Mouse (Mus musculus): ENCODE measurements around the gene Slc16a7. TPM values are rescaled to one million over a fixed set of nuclear protein-coding genes. Genes with fewer than 3 reads are reported as not detected.

The Slc16a7 gene
- total RNA-seq (2015), result 14.4 and 23.3 TPM in 2 replicates
- 15.8 and 21.4 TPM in 2 replicates for total RNA-seq (2017)

DNA sequence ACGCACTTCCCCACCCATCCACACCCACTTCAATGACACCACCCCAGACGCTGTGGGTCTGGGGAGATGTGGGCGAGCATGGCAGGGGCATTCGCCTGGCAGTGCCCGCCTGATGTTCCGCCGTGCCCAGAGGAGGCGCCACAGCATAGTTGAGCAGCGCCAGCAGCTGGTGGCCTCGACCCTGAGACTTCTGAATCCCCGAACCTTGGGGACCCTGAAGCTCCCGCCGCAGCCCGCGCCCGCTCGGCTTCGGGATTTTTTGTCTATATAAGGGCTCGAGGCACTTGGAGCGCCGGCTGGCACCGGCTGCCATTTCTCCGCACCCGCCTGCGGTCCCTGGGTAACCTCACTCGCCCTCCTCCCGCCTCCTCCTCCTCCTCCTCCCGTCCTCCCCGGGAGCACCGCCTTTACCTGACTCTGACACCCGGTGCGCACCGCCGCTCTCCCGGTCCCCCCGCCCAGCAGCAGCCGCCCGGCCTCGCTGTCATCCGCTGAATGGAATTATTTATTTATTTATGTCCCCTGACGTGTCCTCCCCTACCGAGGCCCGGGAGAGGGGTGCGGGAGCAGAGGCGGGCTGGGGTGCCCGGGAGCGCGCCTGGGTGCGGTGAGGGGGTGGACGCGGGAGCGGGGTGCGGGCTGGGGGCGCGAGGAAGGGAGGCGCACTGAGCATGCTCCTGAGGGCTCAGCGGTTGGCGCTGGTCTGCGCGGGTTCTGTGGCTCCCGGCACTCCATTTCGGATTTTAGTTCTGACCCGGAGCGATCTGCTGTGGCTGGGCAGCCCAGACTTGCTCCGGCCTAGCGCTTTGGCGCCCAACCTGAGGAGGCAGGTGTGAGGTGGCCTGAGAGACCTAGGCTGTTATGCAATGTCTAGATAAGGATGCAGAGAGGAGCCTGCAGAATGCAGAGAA is at the start of gene Slc16a7:
Slc16a7 (minus strand) TSS at position 590 of the 911 bp plus-strand sequence.
- peak; percentile 59 for ATAC-seq (replicated peaks; ENCODE audit: poor library complexity)

DNA sequence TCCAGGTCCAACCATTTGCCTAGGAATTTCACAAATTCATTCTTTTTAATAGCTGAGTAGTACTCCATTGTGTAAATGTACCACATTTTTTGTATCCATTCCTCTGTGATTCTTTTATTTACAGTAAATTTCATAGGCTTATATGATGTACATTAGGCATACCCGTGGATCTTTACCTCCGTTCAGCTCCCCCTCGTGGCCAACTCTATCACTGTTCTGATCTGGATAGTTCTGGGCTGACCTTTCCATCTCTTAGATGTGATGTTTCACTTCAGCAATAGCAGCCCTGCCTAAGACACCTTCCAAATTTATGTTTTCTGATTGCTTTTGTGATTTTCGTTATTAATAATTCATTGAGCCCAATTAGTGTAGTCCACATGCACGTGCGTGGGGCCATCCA is 29.5 kb upstream of the Slc16a7 start:
- peak; percentile 78 for ATAC-seq (replicated peaks; ENCODE audit: poor library complexity)

DNA sequence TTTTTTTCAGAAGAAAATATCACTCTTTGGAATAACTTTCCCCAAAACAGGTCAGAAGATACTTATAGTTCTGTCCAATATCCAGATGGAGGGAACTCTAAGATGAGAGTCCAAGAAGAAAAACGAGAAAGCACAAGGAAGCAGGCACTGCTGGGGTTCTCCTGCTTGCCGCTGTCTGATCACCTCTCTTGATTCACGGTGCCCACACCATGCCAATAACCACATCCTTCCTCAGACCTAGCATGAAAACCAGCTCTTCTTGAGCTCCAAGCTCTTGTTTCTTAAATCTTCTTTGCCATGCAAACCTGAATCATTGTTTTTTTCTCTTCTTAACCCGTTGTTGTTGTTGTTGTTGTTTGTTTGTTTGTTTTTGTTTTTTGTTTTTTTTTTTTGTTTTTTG is 10.5 kb upstream of the Slc16a7 start:
- ATAC-seq (replicated peaks; ENCODE audit: poor library complexity), result peak; percentile 73

DNA sequence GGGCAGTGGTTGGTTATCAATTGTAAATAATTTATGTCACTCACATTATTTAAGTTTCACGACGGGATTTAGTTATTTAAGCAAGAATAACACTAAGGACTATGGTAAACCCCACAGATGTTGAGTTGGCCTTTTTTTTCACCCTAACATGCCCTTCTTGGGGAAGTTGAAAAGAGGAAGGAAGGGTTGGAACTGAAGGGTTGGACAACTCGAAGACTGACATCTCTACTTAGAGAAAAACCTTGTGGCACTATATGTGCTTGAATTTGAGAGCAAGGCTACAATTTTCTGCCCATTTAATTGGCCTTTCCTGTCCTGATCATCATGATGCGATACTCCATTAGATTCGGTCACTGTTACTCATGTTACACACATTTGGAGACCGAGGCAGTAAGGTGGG is 746 bp upstream of the Slc16a7 start:
- peak; percentile 40 for ATAC-seq (replicated peaks; ENCODE audit: poor library complexity)

DNA sequence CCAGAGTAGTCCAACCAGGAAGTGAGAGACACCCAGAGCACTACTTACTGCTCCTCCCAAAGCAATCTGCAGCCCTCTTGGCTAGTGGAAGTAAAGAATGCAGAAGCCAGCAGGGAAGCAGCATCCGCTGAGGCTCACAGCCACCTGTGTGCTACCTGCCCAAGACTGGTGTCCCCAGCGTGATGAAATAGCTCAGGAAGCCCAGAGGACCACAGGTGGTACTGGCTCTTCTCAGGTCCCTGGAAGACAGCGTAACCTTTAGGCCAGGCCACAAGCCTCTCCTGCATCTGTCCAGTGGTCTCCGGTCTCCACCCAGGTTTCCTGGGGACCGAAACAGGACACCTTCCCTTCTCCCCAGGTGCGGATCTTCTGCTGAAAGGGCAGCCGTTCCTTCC is 787 bp downstream of the Slc16a7 start:
- peak; percentile 35 for ATAC-seq (replicated peaks; ENCODE audit: poor library complexity)

DNA sequence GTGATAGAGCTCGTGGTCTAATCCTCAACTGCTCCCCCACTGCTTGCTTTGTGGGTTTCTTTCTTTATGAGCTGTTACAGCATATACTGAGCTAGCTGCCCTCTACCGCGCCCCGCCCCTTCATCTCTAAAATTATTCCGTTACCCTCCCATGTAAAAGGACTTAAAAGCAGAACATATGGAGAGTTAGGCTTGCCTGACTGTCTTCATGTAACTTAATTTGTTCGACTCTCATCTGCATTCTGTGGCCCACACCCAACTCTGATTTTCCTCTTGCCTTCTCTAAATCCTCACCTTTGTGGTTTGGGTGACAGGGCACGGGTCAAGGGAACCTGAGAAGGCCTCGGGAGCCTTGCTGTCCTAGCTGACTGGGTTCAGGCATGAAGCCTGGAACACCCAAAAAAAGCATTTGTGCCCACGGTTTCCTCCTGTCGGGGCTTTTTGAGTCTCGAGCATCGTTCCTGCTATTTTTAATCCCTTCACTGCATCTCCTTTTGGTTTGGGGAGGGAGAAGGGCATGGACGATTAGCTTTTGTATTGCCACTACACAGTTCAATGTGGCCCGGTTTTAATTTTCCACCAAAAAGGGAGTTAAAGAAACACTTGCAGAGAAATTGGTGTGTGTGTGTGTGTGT is 1.4 kb downstream of the Slc16a7 start:
- peak; percentile 40 for ATAC-seq (replicated peaks; ENCODE audit: poor library complexity)

DNA sequence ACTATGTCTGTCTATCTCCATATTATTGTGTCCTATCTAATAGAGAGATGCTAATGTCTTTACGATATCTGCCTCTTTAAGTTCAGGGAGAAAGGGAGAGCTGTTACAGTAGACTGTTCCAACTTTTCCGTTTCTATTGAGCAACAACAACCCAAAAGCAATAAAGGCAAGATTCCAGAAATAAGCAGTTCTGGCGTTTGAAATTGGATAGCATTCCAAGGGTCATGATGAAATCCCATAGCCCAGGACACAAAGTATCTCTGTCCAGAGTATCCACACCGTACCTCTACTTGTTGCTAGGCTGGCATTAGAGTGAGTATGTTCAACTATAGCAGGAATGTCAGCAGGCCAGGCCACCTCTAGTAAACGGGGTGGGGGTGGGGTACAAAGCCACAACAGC is 13.7 kb downstream of the Slc16a7 start:
- ATAC-seq (replicated peaks; ENCODE audit: poor library complexity), result no peak

DNA sequence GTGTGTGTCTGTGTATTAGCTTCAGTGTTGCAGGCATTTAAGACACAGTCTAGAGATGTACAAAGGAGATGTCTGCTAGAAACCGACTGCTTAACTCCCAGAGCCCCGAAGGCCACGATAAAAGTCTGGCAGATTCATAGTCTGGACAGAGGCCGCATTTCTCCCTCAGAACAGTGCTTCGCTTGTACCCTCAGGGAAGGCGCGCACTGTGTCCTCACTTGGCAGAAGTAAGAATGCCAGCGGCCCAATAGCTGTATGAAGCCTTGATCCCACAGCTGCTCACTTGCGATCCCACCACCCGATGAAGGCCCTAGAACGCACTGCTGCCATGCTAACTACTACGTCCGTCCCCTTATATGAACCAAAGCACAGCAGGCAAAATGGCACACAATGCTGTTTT is 16.6 kb downstream of the Slc16a7 start:
- no peak for ATAC-seq (replicated peaks; ENCODE audit: poor library complexity)

DNA sequence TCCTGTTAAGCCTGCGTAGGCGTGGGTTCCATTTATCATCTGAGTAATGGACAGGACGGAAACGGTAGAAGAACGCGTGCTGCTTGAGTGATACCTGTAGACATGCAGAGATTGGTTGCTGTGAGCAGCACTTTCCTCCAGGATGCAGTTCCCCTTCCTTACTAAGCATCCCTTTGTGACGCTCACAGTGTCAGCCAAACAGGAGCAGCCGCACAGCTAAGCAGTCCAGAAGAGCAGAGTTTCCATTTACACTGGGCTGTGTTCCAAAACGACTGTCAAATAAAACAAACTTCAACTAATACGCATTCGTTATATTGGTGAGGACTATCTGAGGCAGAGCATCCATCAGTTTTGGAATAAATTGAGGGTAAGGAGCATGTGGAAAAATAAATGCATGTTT is 17.8 kb downstream of the Slc16a7 start:
- no peak for ATAC-seq (replicated peaks; ENCODE audit: poor library complexity)

DNA sequence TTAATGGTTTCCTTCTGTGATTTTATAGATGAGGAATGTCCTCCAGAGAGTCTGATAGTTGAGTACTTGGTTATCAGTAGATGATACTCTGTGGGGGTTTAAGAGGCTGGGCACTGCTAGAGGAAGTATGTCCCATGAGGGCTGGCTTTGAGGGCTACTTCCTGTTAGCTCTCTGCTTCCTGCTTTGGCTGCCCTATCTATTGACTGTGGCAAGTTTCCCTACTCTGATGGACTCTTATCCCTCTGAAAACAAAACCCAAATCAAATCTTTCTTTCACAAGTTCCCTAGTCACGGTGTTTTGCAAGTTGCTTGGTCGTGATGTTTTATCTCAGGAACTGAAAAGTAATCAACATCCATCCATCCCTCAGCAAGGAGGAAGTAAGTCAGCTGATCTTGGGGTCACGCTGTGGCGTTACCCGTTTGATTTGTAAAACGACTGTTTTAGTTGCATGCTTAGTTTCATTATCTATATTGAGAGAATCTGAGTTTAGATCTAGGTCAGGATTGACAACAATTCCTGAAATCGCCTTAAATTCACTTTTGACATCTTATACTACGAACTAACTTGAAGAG is 19.1 kb downstream of the Slc16a7 start:
- ATAC-seq (replicated peaks; ENCODE audit: poor library complexity), result peak; percentile 97

DNA sequence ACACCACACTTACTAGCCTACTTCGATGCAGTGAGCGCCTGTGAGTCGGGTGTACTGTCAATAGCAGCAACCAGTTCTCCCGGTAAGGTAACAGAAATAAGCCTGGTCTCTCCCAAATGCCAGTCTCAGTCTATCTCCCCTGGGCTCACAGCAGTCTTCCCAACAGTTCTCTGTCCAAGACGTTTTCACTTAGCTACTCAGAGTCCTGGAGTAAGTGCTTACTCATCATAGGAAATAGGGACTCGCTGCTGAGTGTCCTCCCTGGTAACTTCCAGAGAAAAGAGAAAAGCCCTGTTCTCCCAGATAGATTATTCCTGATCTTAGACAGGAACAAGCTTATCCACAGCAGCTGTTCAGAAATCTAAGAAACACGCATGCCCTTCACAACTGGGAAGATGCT is 30.8 kb downstream of the Slc16a7 start:
- ATAC-seq (replicated peaks; ENCODE audit: poor library complexity), result no peak

DNA sequence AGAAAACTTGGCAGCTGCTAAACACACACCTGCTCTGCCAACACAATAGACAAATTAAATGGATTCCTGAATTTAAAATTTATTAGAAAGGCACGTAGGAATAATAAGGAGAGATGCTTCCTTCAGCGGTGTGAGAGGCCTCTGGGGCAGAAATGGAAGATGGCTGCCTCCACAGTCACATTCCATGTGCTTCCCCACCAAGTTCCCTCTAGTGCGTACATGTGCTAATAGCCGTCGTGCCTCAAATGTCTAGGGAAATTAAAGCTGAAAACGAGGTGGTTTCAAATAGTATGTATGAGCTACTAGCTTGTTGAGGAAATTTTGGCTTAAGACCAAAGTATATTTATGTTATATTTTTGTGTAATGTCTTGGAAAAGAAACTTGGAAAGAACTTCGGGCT is 36.5 kb downstream of the Slc16a7 start:
- ATAC-seq (replicated peaks; ENCODE audit: poor library complexity), result no peak

DNA sequence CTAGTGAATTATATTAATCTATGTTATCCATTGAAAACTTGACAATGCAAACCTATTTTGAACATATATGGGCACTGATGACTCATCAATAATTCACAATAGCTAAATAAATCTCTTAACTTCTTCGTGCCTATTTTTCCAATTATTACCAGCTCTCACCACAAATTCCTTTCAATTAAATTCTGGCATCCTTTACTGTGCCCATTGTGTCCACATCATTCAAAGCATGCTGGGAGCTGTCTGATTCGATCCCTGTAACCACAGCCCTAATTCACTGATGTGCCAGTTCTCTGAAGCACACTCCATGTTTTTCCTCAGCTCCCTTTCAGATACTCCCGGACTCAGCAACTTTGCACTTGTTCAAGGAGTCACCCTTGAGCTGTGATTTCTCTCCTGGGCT is 41.1 kb downstream of the Slc16a7 start:
- ATAC-seq (replicated peaks; ENCODE audit: poor library complexity), result no peak

DNA sequence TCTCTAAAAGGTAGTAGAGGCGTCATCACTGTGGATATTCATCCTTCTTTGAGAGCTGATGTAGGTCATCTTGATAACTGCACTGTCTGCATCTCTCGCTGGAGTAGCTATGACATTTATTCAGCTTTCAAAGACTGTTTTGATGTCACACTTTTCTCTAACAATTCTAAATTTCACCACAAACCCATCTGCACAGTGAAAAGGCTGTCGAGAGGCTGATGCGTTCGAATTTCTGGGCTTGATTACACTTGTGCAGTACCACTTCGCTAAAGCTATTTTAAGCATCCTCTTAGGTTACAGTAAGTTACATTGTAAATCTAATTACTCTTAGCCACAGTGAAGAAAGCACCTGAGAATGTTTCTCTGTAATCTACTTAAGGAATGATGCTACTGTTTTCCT is 42.1 kb downstream of the Slc16a7 start:
- ATAC-seq (replicated peaks; ENCODE audit: poor library complexity), result no peak

DNA sequence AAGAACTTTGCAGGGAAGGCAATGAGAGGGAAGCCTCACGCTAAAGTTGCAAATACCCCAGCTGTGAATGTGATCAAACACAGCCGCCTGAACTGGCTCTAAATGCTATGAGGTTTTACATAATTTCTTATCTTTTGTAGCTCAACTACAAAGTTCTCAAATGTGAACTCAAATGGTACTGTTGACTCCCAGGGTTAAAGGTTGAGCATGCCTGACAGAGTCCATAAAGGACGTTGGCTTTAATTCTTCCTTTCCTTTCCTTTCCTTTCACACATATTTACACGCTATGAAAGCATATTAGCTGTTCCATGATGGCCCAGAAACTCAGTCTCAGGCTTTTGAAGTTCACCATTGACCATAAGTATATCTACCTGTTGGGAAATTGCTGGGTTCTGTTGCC is 42.9 kb downstream of the Slc16a7 start:
- ATAC-seq (replicated peaks; ENCODE audit: poor library complexity), result no peak

DNA sequence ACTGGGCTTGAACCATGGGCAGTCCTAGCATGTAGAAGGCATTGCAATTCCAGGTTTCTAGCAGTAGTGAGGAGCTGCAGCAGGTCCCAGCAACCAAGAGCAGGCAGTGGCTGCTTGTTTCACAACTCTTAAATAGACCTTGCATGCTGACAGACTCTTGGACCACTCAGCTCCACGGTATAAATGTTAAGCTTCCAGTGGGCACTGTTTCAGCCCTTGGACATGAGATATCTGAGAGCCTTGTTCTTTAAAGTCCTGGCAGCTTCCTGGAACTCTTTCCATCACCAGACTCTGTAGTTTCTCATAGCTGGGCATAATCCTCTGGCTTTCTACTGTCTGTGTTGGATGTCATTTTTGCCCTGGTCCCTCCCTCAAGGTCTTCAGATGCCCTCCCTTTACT is 43.7 kb downstream of the Slc16a7 start:
- no peak for ATAC-seq (replicated peaks; ENCODE audit: poor library complexity)

DNA sequence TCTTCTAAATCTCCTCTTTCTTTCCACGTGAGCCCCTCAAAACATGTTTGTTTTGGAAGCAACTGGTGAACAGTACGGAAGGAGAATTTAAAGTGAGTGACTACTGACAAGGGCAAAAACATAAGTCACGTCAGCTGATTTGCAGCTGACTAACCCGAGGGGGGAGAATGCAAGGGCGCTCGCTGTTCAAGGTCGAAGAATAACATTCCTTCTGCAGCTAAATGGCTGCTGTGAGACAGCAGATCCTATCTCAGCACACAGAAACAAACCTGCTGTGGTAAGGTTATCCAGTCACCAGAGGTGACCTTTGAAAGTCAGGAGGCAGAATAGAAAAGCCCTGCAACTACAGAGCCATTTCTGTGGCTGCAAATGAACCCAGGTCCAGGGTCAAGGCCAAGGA is 47.1 kb downstream of the Slc16a7 start:
- no peak for ATAC-seq (replicated peaks; ENCODE audit: poor library complexity)

DNA sequence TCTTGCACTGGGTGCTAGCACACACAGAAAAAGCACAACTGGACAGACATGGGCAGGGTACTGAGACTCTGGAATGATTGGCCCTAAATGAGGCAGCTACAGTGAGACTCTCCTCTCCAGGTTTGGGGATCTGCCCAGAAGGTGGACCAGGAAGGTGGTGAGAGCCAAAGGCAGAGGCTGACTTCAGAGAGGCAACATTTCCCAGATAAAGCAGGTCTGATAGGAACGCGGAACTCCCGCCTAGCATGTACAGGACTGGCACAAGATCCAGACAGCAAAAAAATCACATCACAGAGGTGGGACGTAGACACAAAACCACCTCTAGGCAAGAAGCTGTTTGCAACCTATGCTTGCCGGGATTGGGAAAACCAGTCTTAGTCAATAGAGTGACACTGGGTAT is 55.5 kb downstream of the Slc16a7 start:
- ATAC-seq (replicated peaks; ENCODE audit: poor library complexity), result no peak

DNA sequence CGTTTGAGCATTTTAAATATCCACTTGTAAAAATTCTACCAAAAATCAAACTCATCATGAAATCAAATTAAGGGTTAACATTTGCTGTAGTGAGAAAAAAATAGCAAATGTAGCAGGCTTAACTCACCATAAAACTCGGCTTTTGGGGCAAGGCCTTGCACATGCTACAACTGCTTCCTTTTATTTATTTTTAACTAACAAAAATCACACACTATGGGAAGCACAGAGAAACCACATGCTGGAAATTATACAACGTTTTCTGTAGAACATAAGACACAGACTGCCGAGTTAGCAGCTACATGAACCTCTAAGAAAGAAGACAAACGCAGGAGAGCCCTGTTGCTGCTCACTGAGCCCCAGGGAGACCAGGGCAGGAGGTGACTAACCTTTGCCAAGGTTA is 57.9 kb downstream of the Slc16a7 start:
- ATAC-seq (replicated peaks; ENCODE audit: poor library complexity), result peak; percentile 34; the same call in 1 of the 2 replicates

DNA sequence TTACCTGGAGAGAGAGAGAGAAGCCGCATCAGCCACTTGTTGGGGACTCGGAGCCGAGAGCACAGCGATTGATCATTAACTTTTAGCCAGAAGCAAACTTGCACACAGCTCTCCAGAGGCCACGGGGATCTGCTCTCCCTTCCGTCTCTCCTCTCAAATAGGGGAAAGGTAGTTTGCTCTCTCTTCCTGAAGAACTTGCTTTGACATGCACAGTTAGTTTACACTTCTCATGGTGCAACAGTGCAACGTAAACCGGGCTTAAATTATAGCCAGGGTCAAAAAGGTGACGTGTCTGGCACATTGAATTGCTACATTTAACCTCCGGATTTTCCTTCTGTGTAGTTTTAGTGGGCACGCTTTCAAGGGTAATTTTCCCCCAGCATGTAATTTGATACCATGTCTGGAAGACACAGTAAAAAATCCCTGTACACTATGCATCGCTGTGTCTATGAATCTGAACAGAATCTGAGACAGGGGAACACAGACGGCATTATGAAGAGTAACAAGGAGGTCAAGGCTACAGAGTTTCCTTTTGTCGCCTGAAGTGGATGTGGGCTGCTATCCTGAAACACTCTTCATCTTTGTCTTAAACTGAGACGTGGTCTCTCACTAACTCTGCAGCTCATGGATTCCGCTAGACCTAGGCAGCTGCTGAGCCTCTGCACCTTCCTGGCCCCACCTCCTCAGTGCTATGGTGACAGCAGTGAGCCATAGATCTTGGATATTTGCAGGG is 60.8 kb downstream of the Slc16a7 start:
- ATAC-seq (replicated peaks; ENCODE audit: poor library complexity), result no peak

DNA sequence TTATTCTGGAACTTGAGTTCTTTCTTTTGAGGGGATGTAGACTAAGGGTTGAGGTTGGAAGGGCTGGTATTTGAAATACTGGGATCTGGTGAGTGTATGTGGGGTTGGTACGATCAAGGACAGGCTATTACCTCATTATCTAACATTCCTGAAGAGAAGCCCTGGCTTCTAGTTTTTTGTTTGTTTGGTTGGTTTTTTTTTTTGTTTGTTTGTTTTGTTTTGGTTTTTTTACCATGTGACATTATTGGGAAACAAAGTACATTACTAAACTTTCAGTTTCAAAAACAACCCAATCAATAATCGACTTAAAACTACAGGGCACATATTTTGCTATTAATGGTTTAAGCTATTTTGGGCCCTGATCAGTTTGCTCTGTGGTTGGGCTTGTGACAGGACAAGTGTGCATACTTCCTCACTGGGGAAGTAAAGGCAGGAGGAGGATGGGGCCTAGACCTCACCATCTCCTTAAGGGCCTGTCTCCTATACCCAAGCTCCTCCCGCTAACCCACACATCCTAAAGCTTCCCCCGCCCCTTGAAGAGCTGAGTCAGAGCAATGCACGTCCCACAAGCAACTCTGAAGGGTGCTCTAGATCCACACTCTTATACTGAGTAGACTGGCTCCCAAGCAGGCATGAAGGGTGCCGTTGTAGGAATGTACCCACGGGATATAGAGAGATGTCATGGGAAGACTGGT is 64.2 kb downstream of the Slc16a7 start:
- peak; percentile 50 for ATAC-seq (replicated peaks; ENCODE audit: poor library complexity)

Data from megakaryocyte progenitor cell, adult 5-6 weeks (primary cell).